Mouse (Mus musculus) heart, adult 18-20 months (tissue): ENCODE measurements around the gene Psmb4. TPM values are rescaled to one million over a fixed set of nuclear protein-coding genes. Genes with fewer than 3 reads are reported as not detected.
"Not testable (repeated sequence)": the region's sequence is repeated elsewhere in the genome, so short reads cannot be mapped to it uniquely, and the experiment has no call there.

Experiments
- DNase-seq, 2 experiments: peaks; one replicate each; pipeline ENCODE4 v3.0.0; 2021 to 2022; ENCODE audit warnings: mixed read lengths in 1 of 2
- total RNA-seq, 2 experiments: library from RNA; stranded (reverse); gene quantifications; 2 replicates each; pipeline ENCODE4 v1.2.3; 2021

Gene Psmb4
- total RNA-seq, 2 experiments from 2014 or later = 223 to 258 TPM

DNA sequence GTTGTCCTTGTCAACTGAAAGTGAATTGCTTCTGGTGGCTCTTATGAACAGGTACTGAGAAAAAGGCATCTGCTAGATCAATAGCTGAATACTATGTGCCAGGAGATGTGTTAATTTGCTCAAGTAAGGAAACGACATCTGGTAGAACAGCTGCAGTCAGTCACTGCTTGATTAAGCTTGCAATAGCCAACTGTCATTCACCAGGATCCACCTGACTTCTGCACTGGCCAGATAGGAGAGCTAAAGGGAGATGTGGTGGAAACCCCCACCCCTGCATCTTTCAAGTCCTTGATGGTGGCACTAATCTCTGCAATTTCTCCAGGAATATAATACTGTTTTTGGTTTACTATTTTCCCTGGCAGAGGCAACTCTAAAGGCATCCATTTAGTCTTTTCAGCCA, 19.7 kb upstream of the Psmb4 start:
- no peak for DNase-seq

DNA sequence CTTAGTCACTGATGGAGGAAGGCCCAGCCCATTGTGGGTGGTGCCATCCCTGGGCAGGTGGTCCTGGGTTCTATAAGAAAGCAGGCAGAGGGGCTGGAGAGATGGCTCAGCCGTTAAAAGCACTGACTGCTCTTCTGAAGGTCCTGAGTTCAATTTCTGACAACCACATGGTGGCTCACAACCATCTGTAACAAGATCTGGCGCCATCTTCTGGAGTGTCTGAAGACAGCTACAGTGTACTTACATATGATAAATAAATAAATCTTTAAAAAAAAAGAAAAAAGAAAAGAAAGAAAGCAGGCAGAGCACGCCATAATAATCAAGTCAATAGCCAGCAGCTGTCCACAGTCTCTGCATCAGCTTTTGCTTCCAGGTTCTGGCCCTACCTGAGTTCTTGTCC, 18.0 kb upstream of the Psmb4 start:
- DNase-seq = not testable (repeated sequence)

DNA sequence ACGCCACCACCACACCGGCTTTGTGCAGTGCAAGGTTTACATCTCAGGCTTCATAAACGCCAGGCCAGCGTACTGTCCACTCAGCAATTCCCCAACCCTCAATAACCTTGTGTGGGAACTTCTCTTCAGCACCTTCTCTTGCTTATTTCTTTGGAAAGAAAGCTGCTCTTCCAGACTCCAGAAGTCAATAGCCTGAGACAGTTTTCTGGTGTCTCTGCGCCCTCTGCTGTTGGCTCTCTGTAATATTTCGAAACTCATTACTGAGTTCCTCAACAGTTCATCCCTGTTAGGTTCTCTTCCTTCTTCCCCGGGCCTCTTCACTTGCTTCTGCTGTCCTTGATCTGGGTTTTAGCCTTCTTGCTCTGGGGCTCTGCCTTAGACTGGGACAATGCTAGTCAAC, 16.0 kb upstream of the Psmb4 start:
- DNase-seq = peak; percentile 61 to 74

DNA sequence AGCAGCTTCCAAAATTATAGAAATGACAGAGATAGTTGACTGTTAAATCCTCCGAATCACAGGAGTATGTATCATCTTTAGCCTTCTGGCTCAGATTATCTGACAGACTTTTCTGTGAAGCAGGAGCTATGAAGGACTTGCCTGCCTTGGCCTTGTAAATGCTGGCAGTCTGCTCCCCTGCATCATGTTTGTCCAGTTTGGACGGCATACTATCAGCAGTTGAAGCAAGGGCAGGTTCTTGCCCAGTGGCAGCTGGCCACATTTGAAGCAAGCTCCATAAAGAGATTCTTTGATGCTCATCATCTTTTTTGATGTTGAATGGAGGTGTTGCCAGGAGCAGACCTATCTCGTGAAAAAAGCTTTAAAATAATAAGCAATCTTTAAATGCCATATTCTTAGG, 7.3 kb upstream of the Psmb4 start:
- DNase-seq = no peak

DNA sequence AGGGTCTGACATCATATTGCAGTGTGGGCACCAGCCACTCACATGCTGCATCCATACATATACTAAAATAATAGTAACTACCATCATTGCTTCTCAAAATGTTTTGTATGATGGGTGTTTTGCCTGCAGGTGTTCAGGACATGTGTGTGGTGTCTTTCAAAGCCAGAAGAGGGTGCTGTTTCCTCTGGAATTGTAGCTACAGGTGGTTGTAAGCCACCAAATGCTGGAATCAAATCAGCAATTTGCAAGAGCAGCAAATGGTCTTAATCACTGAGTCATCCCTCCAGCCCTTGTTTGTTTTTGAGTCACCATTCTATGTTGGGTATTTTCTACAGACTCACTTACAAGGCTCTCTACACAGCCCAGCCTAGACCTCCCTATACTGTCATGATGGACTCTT, 1.8 kb upstream of the Psmb4 start:
- DNase-seq = peak in 1 of 2 experiments; percentile 40

DNA sequence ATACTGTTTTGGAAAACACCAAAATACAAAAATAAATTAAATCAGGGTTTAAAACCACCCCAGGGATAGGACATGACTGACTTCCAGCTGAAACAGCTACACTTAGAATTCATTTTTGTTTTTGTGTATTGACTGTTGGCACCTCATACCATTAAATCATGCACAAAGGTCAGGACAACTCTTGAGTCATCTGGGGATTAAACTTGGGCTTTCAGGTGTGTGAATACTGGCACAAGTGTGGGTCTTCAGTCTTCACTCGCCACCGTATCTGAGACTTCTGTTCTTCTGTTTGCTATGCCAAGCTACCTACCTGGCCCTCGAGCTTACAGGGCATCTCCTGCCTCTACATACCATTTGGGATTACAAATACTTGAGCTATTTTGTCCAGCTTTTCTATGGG, 4.2 kb downstream of the Psmb4 start:
- no peak for DNase-seq

DNA sequence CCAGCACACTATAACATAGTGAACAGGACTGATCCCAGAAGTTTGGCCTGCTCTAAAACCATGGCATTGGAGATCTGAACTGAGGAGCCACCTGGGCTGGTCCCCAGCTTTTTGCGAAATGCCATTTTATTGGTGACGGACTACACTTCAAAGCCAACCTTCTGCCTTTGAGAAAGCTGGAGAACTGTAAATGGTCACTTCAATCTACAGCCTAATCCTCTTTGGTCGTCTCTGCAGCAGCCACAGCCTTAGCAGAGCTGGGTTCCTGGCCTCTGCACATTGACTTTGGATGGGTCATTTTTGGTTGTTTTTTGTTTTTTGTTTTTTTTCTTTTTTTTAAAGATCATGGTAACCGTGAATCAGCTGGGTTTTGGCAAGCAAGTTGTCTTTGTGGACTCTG, 4.9 kb downstream of the Psmb4 start:
- no peak for DNase-seq

DNA sequence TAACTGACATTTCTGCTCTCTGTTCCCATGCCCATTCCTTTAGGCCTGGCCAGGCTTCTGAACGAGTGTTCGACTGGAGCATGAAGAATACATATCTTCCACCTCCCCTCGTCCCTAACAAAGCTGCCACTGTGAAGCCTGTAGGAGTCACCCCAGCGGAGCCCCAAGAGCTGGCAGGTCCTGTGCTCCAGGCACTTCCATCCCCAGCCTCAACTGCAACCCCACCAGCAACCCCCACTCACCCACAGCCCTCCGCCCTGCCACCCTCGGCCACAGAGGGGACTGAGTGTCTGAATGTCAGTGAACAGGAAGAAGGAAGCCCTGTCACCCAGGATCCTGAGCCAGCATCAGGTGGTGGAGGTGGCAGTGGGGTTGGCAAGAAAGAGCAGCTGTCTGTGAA, 8.1 kb downstream of the Psmb4 start:
- no peak for DNase-seq

DNA sequence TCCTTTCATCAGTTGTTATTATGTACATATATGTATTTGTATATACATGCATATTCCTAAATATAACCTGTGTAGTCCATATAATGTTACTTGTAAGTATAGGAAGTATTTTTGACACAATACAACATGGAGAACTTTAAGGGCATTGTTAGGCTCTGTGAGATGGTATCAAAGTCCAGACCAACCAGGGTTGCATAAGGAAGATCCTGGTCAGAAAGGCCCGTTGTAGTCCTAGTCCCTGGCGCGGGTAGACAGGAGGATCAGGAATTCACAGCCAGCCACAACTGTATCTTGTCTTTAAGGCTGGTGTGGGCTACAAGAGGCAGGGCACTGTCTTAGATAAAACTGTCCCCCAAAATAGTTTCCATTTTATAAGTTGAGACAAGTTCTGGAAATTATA, 17.8 kb downstream of the Psmb4 start:
- no peak for DNase-seq

DNA sequence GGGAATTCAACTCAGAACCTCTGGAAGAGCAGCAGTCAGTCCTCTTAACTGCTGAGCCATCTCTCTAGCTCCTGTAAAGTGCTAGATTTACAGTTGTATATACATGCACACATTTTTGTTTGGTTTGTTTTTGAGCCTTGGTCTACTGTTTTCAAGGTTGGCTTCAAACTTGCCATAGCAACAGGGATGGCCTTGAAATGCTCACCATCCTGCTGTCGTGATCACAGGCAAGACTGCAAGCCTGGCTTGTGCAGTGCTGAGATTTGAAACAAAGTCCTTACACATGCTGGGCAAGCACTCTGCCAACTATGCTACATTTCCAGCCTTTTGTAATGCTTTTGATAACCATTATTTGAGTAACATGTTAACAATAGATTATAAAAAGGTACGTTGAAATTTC, 27.3 kb downstream of the Psmb4 start:
- no peak for DNase-seq

DNA sequence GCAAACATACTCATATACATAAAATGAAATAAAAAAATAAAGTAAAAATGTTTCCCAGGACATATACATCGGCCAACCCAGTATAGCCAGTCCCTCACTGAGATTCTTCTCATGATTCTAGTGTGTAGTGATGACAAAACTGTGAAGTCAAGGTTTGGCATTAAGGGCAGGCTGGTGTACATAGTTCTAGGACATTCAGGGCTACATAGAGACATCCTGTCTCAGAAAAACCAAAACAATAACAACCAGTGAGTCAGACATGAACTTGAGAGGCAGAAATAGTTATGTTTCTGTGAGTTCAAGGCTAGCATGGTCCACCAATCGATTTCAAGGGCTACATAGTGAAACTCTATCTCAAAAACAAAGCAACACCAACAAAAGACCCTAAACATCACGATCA, 34.5 kb downstream of the Psmb4 start:
- DNase-seq = no peak

DNA sequence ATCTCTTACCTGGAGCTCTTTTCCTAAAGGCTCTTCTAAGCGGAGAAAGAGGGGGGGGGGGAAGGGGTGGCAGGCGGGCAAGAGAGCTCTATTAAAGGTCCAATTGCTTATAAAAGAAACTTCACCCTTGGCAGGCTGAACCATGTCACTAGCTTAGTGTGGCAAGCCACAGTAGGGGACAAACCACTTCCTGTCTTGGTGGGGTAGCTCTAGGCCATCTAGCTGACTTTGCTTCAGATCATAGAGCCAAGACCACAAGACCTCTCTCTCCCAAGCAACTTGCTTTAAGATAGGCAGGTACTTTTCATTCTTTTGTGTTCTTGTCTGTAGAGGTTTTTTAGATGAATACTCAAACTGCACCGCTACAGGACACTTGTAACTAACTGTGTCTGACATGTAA, 35.0 kb downstream of the Psmb4 start:
- DNase-seq = peak; percentile 23 to 28

DNA sequence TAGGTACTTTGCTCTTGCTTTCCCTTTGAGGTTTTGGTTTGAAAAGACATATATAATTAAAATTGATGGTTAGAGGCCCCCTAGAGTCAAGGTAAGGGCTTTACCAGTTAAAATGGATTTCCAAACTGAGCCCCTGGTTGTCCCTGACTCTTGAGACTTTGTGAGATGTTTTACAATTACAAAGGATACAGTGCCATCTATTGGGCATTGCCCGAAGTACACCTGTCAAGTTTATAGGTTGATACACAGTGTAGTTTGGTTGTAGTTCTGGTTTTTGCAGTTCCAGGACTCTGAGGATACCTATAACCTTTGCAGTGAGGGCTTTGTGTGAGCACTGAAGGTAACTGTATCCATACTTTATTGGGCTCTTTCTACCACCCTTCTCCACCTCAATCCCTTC, 37.4 kb downstream of the Psmb4 start:
- DNase-seq = peak; percentile 55 to 88

DNA sequence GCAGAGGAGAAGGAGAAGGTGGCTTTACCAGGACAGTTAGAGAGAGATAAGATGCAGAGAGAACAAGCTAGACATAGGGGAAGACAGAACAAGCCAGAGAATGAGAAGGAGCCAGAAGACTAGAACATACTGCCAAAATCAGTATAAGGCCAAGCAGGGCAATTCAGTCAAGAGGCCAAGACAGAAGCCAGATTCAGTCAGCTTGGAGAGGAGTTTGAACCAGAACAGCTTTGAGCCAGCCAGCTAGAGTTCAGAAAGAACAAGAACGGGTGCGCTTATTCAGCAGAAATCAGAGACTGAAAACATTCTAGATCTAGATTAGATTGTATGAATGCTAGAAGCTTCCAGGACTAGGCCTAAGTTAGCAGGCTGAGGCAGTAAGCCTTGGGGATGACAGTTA, 39.4 kb downstream of the Psmb4 start:
- peak; percentile 6 to 12 for DNase-seq

DNA sequence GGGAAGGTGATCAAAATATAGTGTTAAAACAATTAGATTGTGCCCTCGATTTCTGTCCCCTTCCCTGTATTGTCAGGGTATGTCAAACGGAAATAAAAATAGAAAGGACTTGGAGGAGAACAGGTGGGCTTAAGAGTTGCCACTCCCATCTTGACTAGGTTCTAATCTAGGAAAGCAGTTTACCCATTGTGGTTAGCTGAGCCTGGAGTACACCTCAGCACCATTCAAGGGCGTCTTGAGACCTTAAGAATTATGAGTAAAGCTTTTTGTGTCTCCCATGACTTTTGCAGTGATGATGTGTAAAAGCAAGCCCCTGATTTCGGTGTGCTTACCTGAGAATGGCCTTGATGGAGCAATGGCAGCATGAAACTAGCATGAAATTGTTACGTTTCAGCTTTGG, 47.7 kb downstream of the Psmb4 start:
- no peak for DNase-seq

DNA sequence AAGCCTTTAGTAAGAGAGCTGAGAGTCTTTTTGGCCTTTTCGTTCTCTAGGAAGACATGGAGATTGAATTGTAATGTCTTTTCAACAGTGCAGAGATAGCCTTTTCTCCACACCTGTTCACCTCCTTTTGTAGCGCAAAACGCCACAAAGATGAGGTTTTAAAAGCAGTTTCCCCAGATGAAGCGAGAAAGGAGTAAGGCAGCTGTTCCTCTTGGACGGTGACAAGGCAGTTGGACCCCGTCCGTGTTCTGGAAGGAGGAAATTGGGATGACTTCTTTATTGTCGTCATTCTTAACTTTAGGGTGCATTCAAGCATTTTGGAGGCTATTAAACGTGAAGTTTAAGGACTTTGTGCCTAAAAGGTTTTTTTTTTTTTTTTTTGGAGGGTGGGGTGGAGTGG, 48.1 kb downstream of the Psmb4 start:
- DNase-seq = peak; percentile 39 to 54

DNA sequence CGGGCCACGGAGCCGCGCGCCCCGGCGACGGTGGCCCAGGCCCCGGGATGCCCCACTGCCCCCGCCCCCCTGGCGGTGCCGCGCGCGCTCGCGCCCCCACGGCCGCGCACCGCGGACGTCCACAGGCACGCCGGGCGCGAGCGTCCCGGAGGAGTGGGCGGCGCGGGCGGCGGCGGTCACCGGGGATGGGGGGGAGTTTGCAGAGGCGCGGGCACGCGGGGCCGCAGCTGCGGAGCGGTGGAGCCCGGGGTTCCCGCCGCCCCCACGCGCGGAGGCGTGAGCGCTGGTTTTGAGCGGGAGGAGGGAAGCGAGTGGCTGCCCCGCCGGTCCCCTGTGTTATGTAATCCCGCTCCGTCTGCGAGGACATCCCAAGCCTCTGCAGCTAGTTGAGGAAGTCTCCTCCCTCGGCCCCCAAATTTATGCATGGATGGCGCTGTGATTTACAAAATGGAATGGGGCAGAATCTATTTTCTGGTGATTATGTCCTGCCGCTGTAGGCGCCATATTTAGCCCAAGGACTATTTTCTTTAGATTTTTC, 48.7 kb downstream of the Psmb4 start:
- peak; percentile 83 to 89 for DNase-seq

DNA sequence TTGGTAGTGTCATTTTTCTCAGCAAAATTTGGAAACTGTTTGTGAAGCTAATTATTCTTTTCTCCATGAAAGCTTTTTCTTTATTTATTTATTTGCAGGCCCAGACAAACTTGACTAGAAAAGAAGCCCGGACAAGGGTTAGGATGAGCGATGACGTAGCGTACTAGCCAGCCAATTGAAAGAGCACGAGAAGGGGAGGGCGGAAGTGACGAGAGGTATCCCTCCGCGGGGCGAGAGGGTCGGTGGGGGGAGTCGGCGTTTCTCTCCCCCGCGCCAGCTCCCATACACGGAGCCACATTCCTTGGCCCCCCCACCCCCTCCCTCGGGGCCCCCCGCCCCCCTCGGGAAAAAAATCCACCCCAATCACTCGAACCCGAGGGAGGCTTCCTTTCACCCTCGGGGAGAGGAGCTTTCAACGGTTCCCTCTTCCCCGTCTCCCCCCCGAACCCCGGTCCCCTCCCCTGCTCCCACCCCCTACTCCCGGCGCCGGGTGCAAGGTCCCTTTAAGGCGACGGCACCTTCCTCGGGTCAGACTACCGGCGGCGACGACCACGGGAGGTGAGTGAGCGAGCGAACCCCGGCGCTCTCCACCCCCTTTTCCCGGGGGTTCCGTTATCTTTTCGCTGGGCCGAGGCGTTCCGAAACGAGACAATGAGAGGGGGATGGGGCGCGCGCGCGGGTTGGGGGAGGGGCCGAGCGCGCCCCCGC, 49.4 kb downstream of the Psmb4 start, which contains the start of gene Pogz:
Pogz (plus strand) TSS at position 385 of the 708 bp plus-strand sequence.
- peak; percentile 96 to 98 for DNase-seq

DNA sequence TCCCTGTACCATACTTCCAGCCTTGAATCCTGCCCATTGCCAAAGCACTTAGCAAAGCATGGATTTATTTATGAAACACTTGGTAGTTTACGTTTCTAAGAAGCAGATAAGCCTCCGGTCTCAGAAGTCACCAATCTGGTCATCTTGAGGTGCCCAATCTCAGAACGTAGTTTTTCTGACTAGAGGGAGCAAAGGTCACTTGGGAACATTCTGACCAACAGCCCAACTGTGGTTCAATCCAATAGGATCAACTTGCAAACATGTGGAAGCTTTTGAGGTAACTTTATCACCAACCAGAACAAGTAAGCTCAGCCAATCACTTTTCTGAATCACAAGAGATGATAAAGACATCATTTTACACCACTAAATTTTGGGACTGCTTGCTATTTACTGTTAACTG, 51.4 kb downstream of the Psmb4 start:
- no peak for DNase-seq

Other genes starting within 250 kb of the Psmb4 start
- gene Gm10972, start 243.8 kb downstream of the Psmb4 start, total RNA-seq = not detected
- 1 to 10 TPM; 3.0 to 3.5 TPM for gene Tuft1, start 228.1 kb downstream of the Psmb4 start, total RNA-seq
- 10 to 100 TPM; 10.9 TPM for gene Selenbp2, start 193.4 kb downstream of the Psmb4 start, total RNA-seq
- under 1 TPM; 0.37 to 0.85 TPM for gene Cgn, start 100.5 kb downstream of the Psmb4 start, total RNA-seq
- 10 to 100 TPM; 12.9 to 20.2 TPM for gene Pogz, start 49.4 kb downstream of the Psmb4 start, total RNA-seq
- 100 to 1,000 TPM in 1 of 2 experiments, 10 to 100 TPM in 1; 97.9 to 127 TPM for gene Selenbp1, start 46.1 kb upstream of the Psmb4 start, total RNA-seq
- 1 to 10 TPM; 5.4 to 8.8 TPM for gene Rfx5, start 67.1 kb upstream of the Psmb4 start, total RNA-seq
- gene Pi4kb, start 87.8 kb upstream of the Psmb4 start, total RNA-seq = 10 to 100 TPM; 23.7 to 26.6 TPM
- gene Zfp687, start 128.5 kb upstream of the Psmb4 start, total RNA-seq = 10 to 100 TPM; 10.3 to 12.0 TPM
- gene Psmd4, start 155.7 kb upstream of the Psmb4 start, total RNA-seq = 100 to 1,000 TPM; 146 to 151 TPM
- gene Pip5k1a, start 220.0 kb upstream of the Psmb4 start, total RNA-seq = 10 to 100 TPM; 14.9 to 15.3 TPM
- 10 to 100 TPM; 32.1 to 32.5 TPM for gene Vps72, start 224.1 kb upstream of the Psmb4 start, total RNA-seq
- 10 to 100 TPM; 34.7 to 36.3 TPM for gene Tmod4, start 237.5 kb upstream of the Psmb4 start, total RNA-seq
- gene Scnm1, start 247.1 kb upstream of the Psmb4 start, total RNA-seq = 10 to 100 TPM; 36.5 to 38.3 TPM
- 1 to 10 TPM; 4.5 to 4.7 TPM for gene Lysmd1, start 247.1 kb upstream of the Psmb4 start, total RNA-seq